8 mouse cellular contexts compared by ENCODE assay signal in genomic region chr11:90389174-90389901, GRCm38 (mm10). TPM values are rescaled to one million over a fixed set of nuclear protein-coding genes. Genes with fewer than 3 reads are reported as not detected.
DNase-seq lines count a peak whose midpoint lies in the region; ATAC-seq and TF ChIP-seq lines count a peak whose summit lies in the region.

No protein-coding gene starts in this region.

- peak overlapping the region; percentile 74 for H3K9ac ChIP-seq in heart, embryonic 12.5 days
- peak overlapping the region; percentile 36 for H3K9ac ChIP-seq in kidney, embryonic 16.5 days (replicated peaks; ENCODE audit: low read length)

- peak; percentile 61 to 69 for DNase-seq in left cerebral cortex, adult 18-20 months (ENCODE audit: low spot score in 2 of 2)
- DNase-seq in left cerebral cortex, adult 11 months (ENCODE audit: low spot score) = no peak
- DNase-seq in lung, adult 2 months = peak; percentile 11
- peak; percentile 71 for DNase-seq in right cerebral cortex, postnatal 25 days
- no peak for DNase-seq in spleen, adult 12 weeks (ENCODE audit: low spot score)

- H3K4me1 ChIP-seq in cortical plate, adult 2 months (ENCODE audit: control insufficient read depth, insufficient read depth, low read length) = peaks cover 5% of the 10 kb centered on the region; the same call in 1 of the 2 replicates
- peaks cover 28% of the 10 kb centered on the region for H3K4me1 ChIP-seq in heart, embryonic 12.5 days (replicated peaks)
- H3K4me1 ChIP-seq in kidney, embryonic 16.5 days (ENCODE audit: insufficient read depth, low read length) = peaks cover 35% of the 10 kb centered on the region
- peaks cover 6% of the 10 kb centered on the region for H3K4me1 ChIP-seq in lung, adult 2 months (ENCODE audit: control insufficient read depth, insufficient read depth, low read length)

- 0 out of 2 replicates have a peak, but pooled peaks have one; percentile 33 for ATAC-seq in heart, embryonic 12.5 days (ENCODE audit: insufficient number of reproducible peaks, low FRiP score)
- peak; percentile 58; the same call in 1 of the 2 replicates for ATAC-seq in kidney, embryonic 16.5 days (ENCODE audit: low FRiP score, low TSS enrichment)

- no peaks in the 10 kb centered on the region for H3K9me3 ChIP-seq in heart, embryonic 12.5 days (replicated peaks)
- no peaks in the 10 kb centered on the region for H3K9me3 ChIP-seq in kidney, embryonic 16.5 days (ENCODE audit: low read length)

- TF ChIP-seq POLR2A in cortical plate, adult 2 months (IDR thresholded peaks at IDR 0.05; ENCODE audit: extremely low read depth, insufficient read depth, low read length) = peak; percentile 35; the same call in 1 of the 2 replicates
- no peak for TF ChIP-seq POLR2A in lung, adult 2 months (IDR thresholded peaks at IDR 0.05; ENCODE audit: borderline replicate concordance, extremely low read depth, low read depth, low read length)

- peak overlapping the region; percentile 83 for H3K4me3 ChIP-seq in cortical plate, adult 2 months (ENCODE audit: insufficient read depth, low read length)
- peak overlapping the region; percentile 60 for H3K4me3 ChIP-seq in heart, embryonic 12.5 days
- H3K4me3 ChIP-seq in kidney, embryonic 16.5 days (ENCODE audit: low read length) = peak overlapping the region; percentile 53
- peak overlapping the region; percentile 90 for H3K4me3 ChIP-seq in lung, adult 2 months (replicated peaks; ENCODE audit: extremely low read depth, low read depth, low read length)

- H3K27me3 ChIP-seq in heart, embryonic 12.5 days (replicated peaks) = peaks cover 26% of the 10 kb centered on the region
- H3K27me3 ChIP-seq in kidney, embryonic 16.5 days (ENCODE audit: insufficient read depth, low read length) = peaks cover 15% of the 10 kb centered on the region

- peak overlapping the region; percentile 69; the same call in 1 of the 2 replicates for H3K27ac ChIP-seq in cortical plate, adult 2 months (ENCODE audit: insufficient read depth, low read length)
- no peak overlapping the region for H3K27ac ChIP-seq in heart, embryonic 12.5 days (ENCODE audit: poor library complexity, severe bottlenecking)
- H3K27ac ChIP-seq in kidney, embryonic 16.5 days (ENCODE audit: low read length) = no peak overlapping the region

- no peaks in the 10 kb centered on the region for H3K36me3 ChIP-seq in heart, embryonic 12.5 days
- no peaks in the 10 kb centered on the region for H3K36me3 ChIP-seq in kidney, embryonic 16.5 days (ENCODE audit: insufficient read depth, low read length)

- no peak for TF ChIP-seq CTCF in cortical plate, adult 2 months (IDR thresholded peaks at IDR 0.05; ENCODE audit: extremely low read depth, insufficient read depth, low read length)
- no peak for TF ChIP-seq CTCF in lung, adult 2 months (IDR thresholded peaks at IDR 0.05; ENCODE audit: insufficient read depth, low read length)

- WGBS in heart, embryonic 12.5 days = under 1% methylated on average over 36 of the region's 36 CpGs
- WGBS in kidney, embryonic 16.5 days = under 1% methylated on average over 34 of the region's 36 CpGs
- WGBS in lung, adult 2 months = 2% methylated on average over 36 of the region's 36 CpGs

- H3K4me2 ChIP-seq in heart, embryonic 12.5 days = peak overlapping the region; percentile 96
- H3K4me2 ChIP-seq in kidney, embryonic 16.5 days (replicated peaks; ENCODE audit: low read depth, low read length) = peak overlapping the region; percentile 90

RNA-seq across cellular contexts. Expression of gene Hlf, which starts 1.4 kb away (rescaled TPM):
- 100 to 1,000 TPM; 124 to 142 TPM for total RNA-seq in left cerebral cortex, adult 18-20 months (2021)
- 121 and 125 TPM in 2 replicates for polyA plus RNA-seq in cortical plate, adult 2 months (2012; rRNA removed)
- 2.7 and 3.7 TPM in 2 replicates for polyA plus RNA-seq in heart, embryonic 12.5 days (2016; fragmentation: Nextera tagmentation; extraction: Ambion mirVana)
- polyA plus RNA-seq in kidney, embryonic 16.5 days (2015; fragmentation: Nextera tagmentation; extraction: Ambion mirVana) = 2.3 and 2.8 TPM in 2 replicates
- polyA plus RNA-seq in lung, adult 2 months (2012; rRNA removed) = 6.8 and 13.6 TPM in 2 replicates

Comparison
In these comparisons a context has a peak if more than half of its experiments do, and no peak if none do; other contexts are left out.
1. DNase-seq: peak in left cerebral cortex, adult 18-20 months (2 of 2), lung, adult 2 months (single experiment) and right cerebral cortex, postnatal 25 days (single experiment); none in left cerebral cortex, adult 11 months (single experiment) and spleen, adult 12 weeks (single experiment).
2. Peak in every context shown above with its lines, with median percentiles within 50 percentile points of each other: H3K4me3 ChIP-seq.